Mouse (Mus musculus) CH12.LX (cell line): Measurements from ENCODE around the gene Gldc. TPM values are rescaled to one million over a fixed set of nuclear protein-coding genes. Genes with fewer than 3 reads are reported as not detected.

ENCODE experiments used
- DNase-seq: peaks from one replicate; pipeline ENCODE4 v3.0.0-alpha.2; 2013; ENCODE audit errors: extremely low read depth
- H3K27ac ChIP-seq: 2 replicates; pipeline ENCODE4 v1.5.1; 2012; ENCODE audit warnings: low read depth, mild to moderate bottlenecking, control low read depth, moderate library complexity; ENCODE audit not compliant: insufficient read depth
- H3K27me3 ChIP-seq: replicated peaks from 2 replicates; pipeline ENCODE3; 2012; ENCODE audit warnings: inconsistent platforms
- H3K36me3 ChIP-seq, 2 experiments: replicated peaks in 1 of 2; 2 replicates each; pipeline versions ENCODE3 to v1.6.1; 2012; ENCODE audit warnings: inconsistent platforms in 1 of 2, low read length in 1 of 2, mild to moderate bottlenecking in 1 of 2, mixed read lengths in 1 of 2, moderate library complexity in 1 of 2; ENCODE audit not compliant: control insufficient read depth in 1 of 2, insufficient read depth in 1 of 2
- H3K4me1 ChIP-seq, 2 experiments: 2 replicates each; pipeline ENCODE4 v1.6.1; 2012; ENCODE audit warnings: inconsistent platforms in 1 of 2, moderate library complexity in 1 of 2; ENCODE audit not compliant: insufficient read depth in 2 of 2, control insufficient read depth in 1 of 2
- H3K4me2 ChIP-seq: 2 replicates; pipeline ENCODE4 v1.6.1; 2012; ENCODE audit warnings: low read depth, mild to moderate bottlenecking, control low read depth; ENCODE audit not compliant: poor library complexity, insufficient read depth, severe bottlenecking
- H3K4me3 ChIP-seq, 3 experiments: fragments of 150-350 bp in 1 of 3; sonication (generic) in 1 of 3; replicated peaks in 1 of 3; 2 replicates each; pipeline versions ENCODE3 to v1.5.1; 2011 to 2012; ENCODE audit warnings: low read depth in 2 of 3, low read length in 2 of 3, mild to moderate bottlenecking in 2 of 3, moderate library complexity in 2 of 3, control low read depth in 1 of 3, improper control_type of control experiment in 1 of 3, inconsistent platforms in 1 of 3, mixed read lengths in 1 of 3; ENCODE audit not compliant: poor library complexity in 1 of 3
- H3K79me2 ChIP-seq: replicated peaks from 2 replicates; pipeline ENCODE4 v1.6.1; 2012; ENCODE audit warnings: mild to moderate bottlenecking, moderate library complexity; ENCODE audit not compliant: control insufficient read depth, poor library complexity, insufficient read depth, severe bottlenecking; ENCODE audit errors: extremely low read depth
- H3K9ac ChIP-seq: 2 replicates; pipeline ENCODE4 v1.6.1; 2012; ENCODE audit warnings: low read depth, mild to moderate bottlenecking, control low read depth, moderate library complexity; ENCODE audit not compliant: insufficient read depth
- H3K9me3 ChIP-seq: replicated peaks from 2 replicates; pipeline ENCODE3; 2012; ENCODE audit warnings: low read length, inconsistent platforms, mixed read lengths
- BHLHE40 ChIP-seq: IDR thresholded peaks from 2 replicates; pipeline ENCODE4 v1.6.1; 2011; ENCODE audit warnings: mild to moderate bottlenecking, low read depth, low read length, improper control_type of control experiment
- CHD1 ChIP-seq: IDR thresholded peaks from 2 replicates; pipeline ENCODE4 v1.6.1; 2012; ENCODE audit warnings: low read depth, low read length, improper control_type of control experiment, inconsistent platforms
- CHD2 ChIP-seq: IDR thresholded peaks from 2 replicates; pipeline ENCODE4 v1.6.1; 2011; ENCODE audit warnings: low read length, improper control_type of control experiment
- CTCF ChIP-seq, 2 experiments: IDR thresholded peaks in 1 of 2; conservative IDR thresholded peaks in 1 of 2; 2 replicates each; pipeline ENCODE4 v1.5.1; 2011 to 2012; ENCODE audit warnings: low read depth in 2 of 2, low read length in 2 of 2, improper control_type of control experiment in 1 of 2, inconsistent platforms in 1 of 2, mild to moderate bottlenecking in 1 of 2, moderate library complexity in 1 of 2
- E2F4 ChIP-seq: IDR thresholded peaks from 2 replicates; pipeline ENCODE4 v1.6.1; 2011; ENCODE audit warnings: low read depth, low read length, improper control_type of control experiment; ENCODE audit not compliant: insufficient replicate concordance
- EP300 ChIP-seq: IDR thresholded peaks from 2 replicates; pipeline ENCODE4 v1.6.1; 2011; ENCODE audit warnings: low read length, improper control_type of control experiment
- HCFC1 ChIP-seq: IDR thresholded peaks from 2 replicates; pipeline ENCODE4 v1.6.1; 2012; ENCODE audit warnings: low read depth, mild to moderate bottlenecking, inconsistent platforms, low read length, improper control_type of control experiment
- IRF4 ChIP-seq: IDR thresholded peaks from 2 replicates; pipeline ENCODE4 v1.6.1; 2014; ENCODE audit warnings: low read depth, mild to moderate bottlenecking, inconsistent platforms, low read length, improper control_type of control experiment
- JUN ChIP-seq: IDR thresholded peaks from 2 replicates; pipeline ENCODE4 v1.6.1; 2011; ENCODE audit warnings: low read depth, mild to moderate bottlenecking, low read length, improper control_type of control experiment, moderate library complexity; ENCODE audit not compliant: insufficient read depth
- JUND ChIP-seq: conservative IDR thresholded peaks from 2 replicates; pipeline ENCODE4 v1.6.1; 2011; ENCODE audit warnings: low read depth, low read length, improper control_type of control experiment
- KAT2A ChIP-seq: IDR thresholded peaks from 2 replicates; pipeline ENCODE4 v1.6.1; 2012; ENCODE audit warnings: low read length, improper control_type of control experiment, inconsistent platforms; ENCODE audit not compliant: insufficient replicate concordance
- MAZ ChIP-seq: IDR thresholded peaks from 2 replicates; pipeline ENCODE4 v1.6.1; 2012; ENCODE audit warnings: low read depth, mild to moderate bottlenecking, inconsistent platforms, low read length, improper control_type of control experiment, moderate library complexity
- NELFE ChIP-seq: IDR thresholded peaks from 2 replicates; pipeline ENCODE4 v1.6.1; 2011; ENCODE audit warnings: low read depth, low read length, improper control_type of control experiment
- NRF1 ChIP-seq: IDR thresholded peaks from 2 replicates; pipeline ENCODE4 v1.6.1; 2014; ENCODE audit warnings: low read depth, mild to moderate bottlenecking, inconsistent platforms, low read length, improper control_type of control experiment, moderate library complexity
- PAX5 ChIP-seq: IDR thresholded peaks from 2 replicates; pipeline ENCODE4 v1.6.1; 2012; ENCODE audit warnings: low read length, inconsistent platforms, mixed read lengths
- POLR2A ChIP-seq: IDR thresholded peaks from 2 replicates; pipeline ENCODE4 v1.6.1; 2011; ENCODE audit warnings: low read depth, mild to moderate bottlenecking, improper control_type of control experiment, low read length
- SIN3A ChIP-seq: IDR thresholded peaks from 2 replicates; pipeline ENCODE4 v1.6.1; 2012; ENCODE audit warnings: low read length, improper control_type of control experiment, inconsistent platforms
- SMC3 ChIP-seq: IDR thresholded peaks from 2 replicates; pipeline ENCODE4 v1.6.1; 2011; ENCODE audit warnings: low read depth, low read length, improper control_type of control experiment
- UBTF ChIP-seq: IDR thresholded peaks from 2 replicates; pipeline ENCODE4 v1.6.1; 2012; ENCODE audit warnings: low read depth, mild to moderate bottlenecking, inconsistent platforms, low read length, improper control_type of control experiment, moderate library complexity
- USF1 ChIP-seq: IDR thresholded peaks from 2 replicates; pipeline ENCODE4 v1.6.1; 2014; ENCODE audit warnings: low read depth, mild to moderate bottlenecking, inconsistent platforms, low read length, improper control_type of control experiment
- USF2 ChIP-seq: conservative IDR thresholded peaks from 2 replicates; pipeline ENCODE4 v1.6.1; 2011; ENCODE audit warnings: low read depth, low read length, improper control_type of control experiment
- ZNF384 ChIP-seq: IDR thresholded peaks from 2 replicates; pipeline ENCODE4 v1.6.1; 2012; ENCODE audit warnings: low read depth, low read length, improper control_type of control experiment, inconsistent platforms
- dilution Hi-C: fragments of 300-500 bp; cut with MboI; formaldehyde crosslinking; loops from 2 replicates; pipeline ENCODE4 v1.14.3; 2020; ENCODE audit warnings: low sequenced_read_pairs; ENCODE audit not compliant: extremely low pct_unique_long_range_greater_than_20kb, extremely low pct_ligation_motif_present
- in situ Hi-C: fragments of 300-500 bp; cut with MboI; formaldehyde crosslinking; loops from 3 replicates; pipeline ENCODE4 v1.14.3; 2019; ENCODE audit warnings: low sequenced_read_pairs, low pct_ligation_motif_present, low pct_unique_long_range_greater_than_20kb, mixed read lengths
- polyA plus RNA-seq: library from polyadenylated mRNA; unstranded; fragments of >175 nt; gene quantifications from 2 replicates; pipeline ENCODE4 v1.2.1, GENCODE M21; 2012; ENCODE audit warnings: low read depth; ENCODE audit not compliant: insufficient read length
- total RNA-seq, 2 experiments: library from RNA; depleted of rRNA; stranded (reverse); fragments of 300-350 nt in 1 of 2; fragments of >200 nt in 1 of 2; gene quantifications; 2 replicates each; pipeline ENCODE4 v1.2.3; 2012 to 2014

The Gldc gene
- total and polyA plus RNA-seq, 3 experiments: 0.30 to 1.8 (median 0.64) TPM

- in situ Hi-C loops (loop anchor here (10.0 kb wide), 2 partner anchors 81 to 441 kb away; partner anchors contain the start of gene Uhrf2), dilution Hi-C loops (no loop called here)
- no peak for TF ChIP-seq CHD2
- no peak for TF ChIP-seq CTCF (conservative IDR thresholded peaks at IDR 0.05 in 1 of 2, IDR thresholded peaks at IDR 0.05 in 1 of 2; ENCODE audit: low read depth in 2 of 2, low read length in 2 of 2)
- no peak for TF ChIP-seq UBTF
- no peak for TF ChIP-seq BHLHE40
- TF ChIP-seq SIN3A: no peak
- no peak for TF ChIP-seq USF2
- TF ChIP-seq JUN: no peak
- no peak overlapping the region for H3K4me3 ChIP-seq
- no peak for DNase-seq
- H3K9me3 ChIP-seq: no peaks in the 10 kb centered on the region
- no peaks in the 10 kb centered on the region for H3K27me3 ChIP-seq
- no peaks in the 10 kb centered on the region for H3K79me2 ChIP-seq
- no peak overlapping the region for H3K9ac ChIP-seq
- H3K4me2 ChIP-seq: no peak overlapping the region
- H3K27ac ChIP-seq: no peak overlapping the region
- no peaks in the 10 kb centered on the region for H3K36me3 ChIP-seq
- H3K4me1 ChIP-seq: peaks cover 34 to 37% of the 10 kb centered on the region in 2 experiments
Observed at GRCm38 (mm10) chr19:30115606-30116005, 59.6 kb downstream of the Gldc start.

- Histone ChIP-seq H3K4me2 (no peak overlapping the region), H3K9ac (no peak overlapping the region), H3K27ac (no peak overlapping the region), H3K27me3 (no peaks in the 10 kb centered on the region), H3K4me1 (peaks cover 33% of the 10 kb centered on the region in 2 experiments), H3K9me3 (no peaks in the 10 kb centered on the region), H3K4me3 (no peak overlapping the region), H3K79me2 (no peaks in the 10 kb centered on the region), H3K36me3 (no peaks in the 10 kb centered on the region)
- dilution Hi-C loops (no loop called here), in situ Hi-C loops (loop anchor here (10.0 kb wide), 2 partner anchors 80 to 440 kb away; partner anchors contain the start of gene Uhrf2)
- TF ChIP-seq POLR2A (no peak), MAZ (no peak), USF1 (no peak), NELFE (no peak), EP300 (no peak), ZNF384 (no peak), UBTF (no peak), IRF4 (no peak), CTCF (conservative IDR thresholded peaks at IDR 0.05 in 1 of 2, IDR thresholded peaks at IDR 0.05 in 1 of 2; ENCODE audit: low read depth in 2 of 2, low read length in 2 of 2) (no peak), KAT2A (no peak), SMC3 (no peak), USF2 (no peak), JUND (no peak), HCFC1 (no peak), PAX5 (no peak), E2F4 (no peak), CHD1 (no peak), NRF1 (no peak)
- DNase-seq: no peak
Observed at GRCm38 (mm10) chr19:30114919-30115441, 60.2 kb downstream of the Gldc start.
